Mouse (Mus musculus) forebrain, embryonic 10.5 days (tissue): Measurements from ENCODE around the gene Rex1bd. TPM values are rescaled to one million over a fixed set of nuclear protein-coding genes. Genes with fewer than 3 reads are reported as not detected.

Experiments used
- DNase-seq: peaks from one replicate; pipeline ENCODE4 v3.0.0-alpha.2; 2017; ENCODE audit warnings: low spot score; ENCODE audit errors: extremely low spot score
- H3K27ac ChIP-seq: fragments of 300-500 bp; sonication (generic); 2 replicates; pipeline ENCODE4 v1.5.1; 2016; ENCODE audit warnings: mild to moderate bottlenecking
- H3K27me3 ChIP-seq: fragments of 300-500 bp; sonication (generic); 2 replicates; pipeline ENCODE4 v1.6.1; 2016; ENCODE audit warnings: mild to moderate bottlenecking; ENCODE audit not compliant: poor library complexity, severe bottlenecking
- H3K36me3 ChIP-seq: fragments of 300-500 bp; sonication (generic); replicated peaks from 2 replicates; pipeline ENCODE4 v1.6.1; 2016; ENCODE audit warnings: mild to moderate bottlenecking, moderate library complexity
- H3K4me1 ChIP-seq: fragments of 300-500 bp; sonication (generic); 2 replicates; pipeline ENCODE4 v1.6.1; 2016
- H3K4me3 ChIP-seq: fragments of 300-500 bp; sonication (generic); 2 replicates; pipeline ENCODE4 v1.5.1; 2016; ENCODE audit warnings: mild to moderate bottlenecking, moderate library complexity
- H3K9me3 ChIP-seq: fragments of 300-500 bp; sonication (generic); 2 replicates; pipeline ENCODE4 v1.6.1; 2016; ENCODE audit warnings: mild to moderate bottlenecking, moderate library complexity
- WGBS: fragments of 180-500 bp; shearing (Covaris S2); methylation state at CpG from one replicate; pipeline ENCODE4 v1.1.7; 2016; 5-methylcytosine and 5-hydroxymethylcytosine counted together
- polyA plus RNA-seq: library from polyadenylated mRNA; unstranded; fragments of >200 nt; fragmentation: Nextera tagmentation; extraction: Ambion mirVana; gene quantifications from 2 replicates; pipeline ENCODE4 v1.2.1, GENCODE M21; 2016

The Rex1bd gene
- polyA plus RNA-seq, 1 experiment from 2014 or later, result 136 TPM

DNA sequence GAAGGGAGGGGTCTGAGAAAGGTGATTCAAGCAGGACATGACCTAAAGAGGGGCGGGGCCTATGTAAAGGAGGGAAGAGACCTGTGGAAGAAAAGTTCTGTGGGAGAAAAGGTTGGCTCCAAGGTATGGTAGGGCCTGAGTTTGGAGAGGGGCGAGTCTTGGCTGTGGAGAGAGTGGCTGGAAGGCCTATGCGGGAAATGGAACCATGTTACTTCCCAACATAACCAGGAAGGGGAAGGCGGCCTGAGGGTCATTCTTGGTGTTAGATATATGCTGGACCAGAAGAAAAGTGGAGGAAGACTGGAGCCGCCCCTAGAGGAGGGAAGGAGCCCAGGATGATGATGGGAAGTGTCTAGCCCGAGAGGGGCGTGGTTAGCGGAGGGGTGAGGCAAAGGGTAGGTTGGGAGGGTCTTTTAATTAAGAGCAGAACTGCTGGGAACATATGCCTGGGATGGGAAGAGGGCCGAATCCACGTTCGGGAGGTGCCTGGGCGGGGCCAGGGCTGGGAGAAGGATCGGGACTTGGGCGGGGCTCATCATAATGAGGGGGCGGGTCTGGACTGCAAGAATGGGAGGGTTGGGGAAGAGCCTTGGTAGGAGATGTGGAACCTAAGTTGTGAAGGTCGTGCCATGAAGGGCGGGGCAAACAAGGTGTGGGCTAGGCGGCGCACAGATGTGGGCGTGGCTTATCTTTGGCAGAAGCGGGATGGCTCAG lies 29.1 kb downstream of the Rex1bd start:
- peaks cover 14% of the 10 kb centered on the region for H3K36me3 ChIP-seq
- no peaks in the 10 kb centered on the region for H3K9me3 ChIP-seq
- peak overlapping the region; percentile 94 for H3K4me3 ChIP-seq
- peaks cover 29% of the 10 kb centered on the region for H3K4me1 ChIP-seq
- H3K27me3 ChIP-seq, result peaks cover 47% of the 10 kb centered on the region
- H3K27ac ChIP-seq, result peak overlapping the region; percentile 92
- DNase-seq, result peak; percentile 59
- under 1% methylated on average over 21 of the region's 21 CpGs for WGBS

DNA sequence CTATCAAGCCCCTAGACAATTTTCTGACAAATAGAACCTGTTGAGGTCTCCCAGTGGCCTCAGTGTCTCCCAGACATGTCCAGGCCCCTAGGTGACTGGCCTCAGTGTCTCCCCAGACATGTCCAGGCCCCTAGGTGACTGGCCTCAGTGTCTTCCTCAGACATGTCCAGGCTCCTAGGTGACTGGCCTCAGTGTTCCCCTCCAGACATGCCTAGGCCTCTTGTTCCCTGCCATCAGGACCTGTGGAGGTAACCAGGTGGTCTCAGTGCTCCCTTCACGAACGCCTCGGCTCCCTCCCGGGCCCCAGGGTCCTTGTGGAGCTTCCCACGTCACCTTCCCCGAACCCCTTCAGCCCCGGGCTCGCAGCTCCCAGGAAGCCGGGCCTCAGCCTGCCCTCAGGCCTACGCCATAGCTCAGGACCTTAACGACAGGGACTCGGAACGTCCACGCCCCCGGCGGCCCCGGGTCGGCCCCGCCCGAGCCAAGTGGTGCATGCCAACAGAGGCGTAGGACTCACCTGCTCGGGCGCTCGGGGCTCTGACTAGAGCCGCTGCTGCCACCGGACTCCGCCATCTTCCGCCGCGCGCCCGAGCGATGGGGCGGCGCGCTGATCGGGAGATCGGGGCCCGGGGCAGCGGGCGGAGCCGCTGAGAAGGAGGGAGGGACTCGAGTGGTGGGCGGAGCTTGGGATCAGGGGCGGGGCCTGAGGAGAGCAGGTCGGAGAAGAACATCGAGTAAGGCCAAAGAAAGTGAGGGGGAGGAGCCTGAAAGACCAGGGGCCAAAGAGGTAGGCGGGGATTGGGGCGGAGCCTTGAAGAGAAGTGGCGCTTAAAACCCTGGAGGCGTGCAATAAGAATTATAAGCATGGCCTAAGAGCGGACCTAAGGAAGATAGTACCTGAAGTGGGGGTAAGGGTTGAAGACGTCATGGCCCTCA lies 30.0 kb downstream of the Rex1bd start, which contains the start of gene Klhl26:
Klhl26 (minus strand) TSS at position 636 of the 936 bp plus-strand sequence.
- peak; percentile 95 for DNase-seq
- Histone ChIP-seq H3K4me1 (peaks cover 29% of the 10 kb centered on the region), H3K36me3 (peaks cover 17% of the 10 kb centered on the region), H3K27me3 (peaks cover 39% of the 10 kb centered on the region), H3K27ac (peak within 1 kb of the TSS; percentile 92), H3K4me3 (peak within 1 kb of the TSS; percentile 94), H3K9me3 (no peaks in the 10 kb centered on the region)
- under 1% methylated on average over 53 of the region's 53 CpGs for WGBS

DNA sequence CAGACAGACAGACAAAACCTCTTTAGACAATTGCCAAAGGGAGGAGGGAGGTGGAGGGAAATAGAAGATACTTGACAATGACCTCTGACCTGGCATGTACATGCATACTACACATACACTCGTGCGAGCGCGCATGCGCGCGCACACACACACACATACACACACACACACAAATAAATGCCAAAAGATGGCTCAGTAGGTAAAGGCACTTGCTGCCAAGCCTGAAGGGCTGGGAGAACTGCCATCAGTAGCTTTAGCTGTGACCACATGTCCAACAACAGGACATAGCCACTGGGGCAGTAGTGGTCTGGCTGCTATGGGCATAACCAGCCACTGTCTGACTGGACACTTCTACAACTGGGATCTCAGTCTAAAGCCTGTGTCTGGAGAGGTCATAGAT lies 34.7 kb downstream of the Rex1bd start:
- WGBS, result over 99% methylated on average over 7 of the region's 7 CpGs
- Histone ChIP-seq H3K4me1 (peaks cover 42% of the 10 kb centered on the region), H3K9me3 (no peaks in the 10 kb centered on the region), H3K36me3 (peaks cover 20% of the 10 kb centered on the region), H3K27ac (no peak overlapping the region), H3K4me3 (no peak overlapping the region), H3K27me3 (no peaks in the 10 kb centered on the region)
- DNase-seq, result no peak

DNA sequence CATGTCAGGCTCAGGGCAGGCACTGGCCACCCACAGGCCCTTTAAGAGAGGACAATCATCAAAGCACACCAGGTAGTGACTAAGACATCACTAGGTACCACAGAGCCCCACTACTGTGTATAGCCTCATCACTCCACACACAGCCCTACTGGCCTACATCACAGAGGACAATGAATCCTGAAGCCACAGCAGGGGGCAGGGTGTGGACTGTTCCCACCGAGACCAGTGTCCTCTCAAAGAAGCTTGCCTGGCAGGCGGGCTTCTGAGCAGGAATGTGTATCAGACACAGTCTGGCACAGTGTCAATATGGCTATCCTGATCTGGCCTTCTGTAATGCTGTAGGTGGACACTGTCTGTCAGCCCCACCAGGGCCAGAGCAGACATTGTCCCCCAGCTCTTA lies 36.6 kb downstream of the Rex1bd start:
- 77% methylated on average over 2 of the region's 2 CpGs for WGBS

DNA sequence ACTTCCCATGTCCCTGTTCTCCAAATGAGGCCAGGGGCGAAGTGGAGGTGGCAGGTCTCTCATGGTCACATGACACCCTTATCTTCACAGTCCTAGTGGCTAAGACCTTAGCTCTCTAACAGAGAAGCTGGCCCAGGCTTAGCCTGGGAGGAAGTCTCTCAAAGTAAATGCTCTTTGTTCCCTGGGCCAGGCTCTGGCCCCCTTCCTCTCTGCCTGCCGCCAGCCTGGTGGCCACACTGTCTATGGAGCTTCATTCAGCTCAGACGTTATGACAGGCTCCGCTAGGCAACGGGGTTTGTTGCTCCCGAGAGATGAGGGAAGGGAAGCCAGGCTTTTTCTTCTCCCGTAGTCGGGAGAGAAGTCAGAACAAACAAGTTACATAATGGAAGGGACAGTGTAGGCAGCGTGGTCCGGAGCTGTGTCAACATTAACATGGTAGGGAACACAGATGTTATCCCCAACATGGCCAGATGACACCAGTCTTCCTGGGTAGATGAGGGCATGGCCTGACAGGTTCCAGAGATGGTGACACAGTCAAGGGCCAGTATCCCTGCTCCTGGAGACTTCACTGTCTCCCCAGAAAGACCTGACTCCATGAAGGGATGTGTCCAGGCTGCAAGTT lies 37.1 kb downstream of the Rex1bd start:
- DNase-seq, result no peak
- Histone ChIP-seq H3K4me3 (no peak overlapping the region), H3K9me3 (no peaks in the 10 kb centered on the region), H3K36me3 (peaks cover 24% of the 10 kb centered on the region), H3K27me3 (no peaks in the 10 kb centered on the region), H3K27ac (no peak overlapping the region; the same call in 1 of the 2 replicates), H3K4me1 (peaks cover 36% of the 10 kb centered on the region)
- WGBS, result 72% methylated on average over 10 of the region's 10 CpGs

More for the DNA sequence above, 36.6 kb downstream of the Rex1bd start:
- Histone ChIP-seq H3K9me3 (no peaks in the 10 kb centered on the region), H3K4me3 (no peak overlapping the region), H3K4me1 (peaks cover 36% of the 10 kb centered on the region), H3K27me3 (no peaks in the 10 kb centered on the region), H3K36me3 (peaks cover 26% of the 10 kb centered on the region), H3K27ac (no peak overlapping the region)
- no peak for DNase-seq

DNA sequence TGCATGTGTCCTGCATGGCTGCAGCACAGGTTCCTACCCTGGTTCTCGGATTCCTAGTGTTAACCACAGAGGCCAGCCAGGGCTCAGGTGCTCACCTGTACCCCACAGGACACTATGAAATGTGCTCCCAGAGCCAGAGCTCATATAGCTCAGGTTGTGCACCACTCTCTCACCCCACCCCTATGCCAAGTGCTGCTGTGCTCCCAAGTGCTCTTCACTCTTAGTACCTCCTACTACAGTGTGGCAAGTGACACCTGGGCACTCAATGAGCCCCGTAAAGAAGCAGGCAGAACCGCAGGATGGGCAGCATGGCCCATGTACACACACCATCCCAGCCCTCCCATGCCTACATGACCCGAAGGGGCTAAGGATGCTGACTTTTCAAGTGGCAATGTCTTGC lies 37.8 kb downstream of the Rex1bd start:
- no peaks in the 10 kb centered on the region for H3K27me3 ChIP-seq
- H3K36me3 ChIP-seq, result peaks cover 20% of the 10 kb centered on the region
- no peak overlapping the region for H3K27ac ChIP-seq
- WGBS, result 92% methylated on average over 4 of the region's 4 CpGs
- no peak for DNase-seq
- no peak overlapping the region for H3K4me3 ChIP-seq
- no peaks in the 10 kb centered on the region for H3K9me3 ChIP-seq
- peaks cover 37% of the 10 kb centered on the region for H3K4me1 ChIP-seq

DNA sequence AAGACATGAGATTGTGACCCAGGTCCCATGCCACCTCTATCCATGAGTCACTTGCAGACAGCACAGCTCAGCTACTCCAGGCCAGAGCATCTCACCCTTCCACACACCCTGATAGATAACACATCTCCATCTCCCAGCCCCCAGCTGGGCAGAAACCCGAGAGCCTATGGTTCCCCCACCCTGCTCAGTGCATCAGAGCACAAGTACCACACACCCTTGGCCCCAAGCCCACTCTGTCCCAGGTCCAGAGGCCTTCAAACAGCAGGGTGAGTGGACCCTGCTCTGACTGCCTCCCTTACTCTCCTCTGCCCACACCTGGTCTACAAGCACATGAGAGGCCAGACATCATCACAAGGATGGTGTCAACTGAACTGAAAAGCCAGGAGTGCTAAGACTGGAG lies 38.6 kb downstream of the Rex1bd start:
- Histone ChIP-seq H3K9me3 (no peaks in the 10 kb centered on the region), H3K36me3 (peaks cover 20% of the 10 kb centered on the region), H3K4me3 (no peak overlapping the region), H3K27ac (no peak overlapping the region), H3K27me3 (no peaks in the 10 kb centered on the region), H3K4me1 (peaks cover 44% of the 10 kb centered on the region)
- no peak for DNase-seq
- 67% methylated on average over 1 of the region's 1 CpGs for WGBS

DNA sequence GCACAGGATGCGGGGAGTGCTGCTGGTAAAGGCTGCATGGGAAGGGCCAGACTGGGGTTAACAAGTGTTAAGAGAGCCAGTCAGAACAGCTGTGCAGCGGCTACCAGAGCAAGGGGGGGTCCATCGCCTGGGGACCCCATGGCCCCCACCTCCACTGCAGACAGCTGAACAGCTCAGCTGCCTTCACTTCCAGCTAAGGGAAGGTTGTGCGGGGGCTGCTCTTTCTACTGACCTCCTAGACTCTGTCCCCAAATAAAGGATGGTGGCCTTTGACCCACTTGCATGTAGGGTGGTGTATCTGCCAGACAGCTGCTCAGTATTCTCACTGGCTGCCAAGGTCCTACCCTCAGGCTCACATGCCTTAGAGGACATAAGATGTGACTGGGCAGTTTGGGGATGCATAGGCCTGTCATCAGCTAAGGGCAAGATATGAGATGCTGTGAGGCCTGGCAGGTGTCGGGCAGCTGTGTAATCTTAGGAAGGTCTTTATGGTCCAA lies 39.3 kb downstream of the Rex1bd start:
- Histone ChIP-seq H3K36me3 (peaks cover 14% of the 10 kb centered on the region), H3K27ac (peak overlapping the region; percentile 31), H3K4me1 (peaks cover 44% of the 10 kb centered on the region), H3K27me3 (no peaks in the 10 kb centered on the region), H3K4me3 (no peak overlapping the region), H3K9me3 (no peaks in the 10 kb centered on the region)
- DNase-seq, result no peak
- 75% methylated on average over 5 of the region's 5 CpGs for WGBS

DNA sequence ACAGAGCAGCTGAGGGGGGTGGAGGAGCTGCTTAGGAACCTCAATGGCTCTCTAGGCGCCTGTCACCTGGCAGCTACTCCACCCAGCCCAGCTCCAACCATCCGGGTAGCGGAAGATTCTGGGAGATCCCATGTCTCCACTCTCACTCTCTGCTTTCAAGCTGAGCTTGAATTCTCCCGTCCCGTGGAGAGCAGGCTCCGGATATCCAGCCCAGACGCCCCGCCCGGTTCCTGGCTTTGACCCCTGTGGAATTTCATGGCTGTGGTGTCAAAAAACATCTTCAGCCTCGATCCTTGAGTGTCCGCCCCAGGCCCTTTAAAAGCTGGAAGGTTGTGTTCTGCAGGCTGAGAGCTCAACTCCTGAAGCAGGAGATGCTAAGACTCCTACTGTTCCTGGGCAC lies 39.8 kb downstream of the Rex1bd start:
- no peaks in the 10 kb centered on the region for H3K27me3 ChIP-seq
- H3K27ac ChIP-seq, result peak overlapping the region; percentile 31
- no peak overlapping the region for H3K4me3 ChIP-seq
- H3K36me3 ChIP-seq, result peaks cover 13% of the 10 kb centered on the region
- H3K9me3 ChIP-seq, result no peaks in the 10 kb centered on the region
- peaks cover 46% of the 10 kb centered on the region for H3K4me1 ChIP-seq
- 70% methylated on average over 11 of the region's 11 CpGs for WGBS
- no peak for DNase-seq

DNA sequence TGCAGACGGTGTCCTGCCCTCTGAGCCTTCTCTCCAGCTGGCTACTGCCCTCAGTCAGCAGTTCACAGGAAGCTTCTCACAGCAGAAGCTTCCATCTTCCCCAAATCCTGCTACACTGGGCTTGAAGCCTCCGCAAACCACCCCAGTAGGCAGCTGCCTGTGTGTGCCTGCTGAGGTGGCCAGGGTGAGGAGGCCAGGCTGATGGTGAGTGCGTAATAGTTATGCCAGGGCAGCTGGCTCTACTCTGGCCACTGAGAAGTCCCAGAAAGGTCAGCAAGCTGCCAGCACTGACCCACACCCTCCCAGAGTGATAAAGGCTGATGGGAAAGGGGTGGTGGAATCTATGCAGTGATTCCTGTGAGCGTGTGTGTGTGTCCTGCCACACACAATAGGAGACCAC lies 40.2 kb downstream of the Rex1bd start:
- Histone ChIP-seq H3K4me1 (peaks cover 47% of the 10 kb centered on the region), H3K9me3 (no peaks in the 10 kb centered on the region), H3K27ac (0 out of 2 replicates have a peak overlapping the region, but pooled peaks have one; percentile 31), H3K4me3 (no peak overlapping the region), H3K36me3 (peaks cover 13% of the 10 kb centered on the region), H3K27me3 (no peaks in the 10 kb centered on the region)
- WGBS, result 85% methylated on average over 4 of the region's 4 CpGs
- DNase-seq, result no peak

DNA sequence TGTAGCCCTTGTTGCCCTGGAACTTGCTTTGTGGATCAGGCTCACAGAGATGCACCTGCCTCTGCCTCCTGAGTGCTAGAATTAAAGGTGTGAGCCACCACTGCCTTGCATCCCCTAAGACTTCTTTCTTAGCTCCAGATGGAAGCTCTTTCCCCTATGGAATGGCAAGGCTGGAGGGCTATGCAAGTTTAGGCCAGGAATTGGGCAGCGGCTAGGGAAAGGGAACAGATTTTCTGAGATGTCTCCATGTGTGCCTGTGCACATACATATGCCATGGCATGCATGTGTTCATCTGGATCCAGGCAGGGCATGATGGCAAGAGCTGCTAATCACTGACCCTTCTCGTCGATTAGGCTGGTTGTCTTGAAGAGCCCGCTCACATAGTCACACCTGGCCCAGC lies 40.9 kb downstream of the Rex1bd start:
- H3K27me3 ChIP-seq, result no peaks in the 10 kb centered on the region
- H3K4me1 ChIP-seq, result peaks cover 51% of the 10 kb centered on the region
- DNase-seq, result no peak
- H3K36me3 ChIP-seq, result peaks cover 12% of the 10 kb centered on the region
- no peak overlapping the region for H3K4me3 ChIP-seq
- H3K27ac ChIP-seq, result no peak overlapping the region
- H3K9me3 ChIP-seq, result no peaks in the 10 kb centered on the region
- WGBS, result 96% methylated on average over 4 of the region's 4 CpGs

DNA sequence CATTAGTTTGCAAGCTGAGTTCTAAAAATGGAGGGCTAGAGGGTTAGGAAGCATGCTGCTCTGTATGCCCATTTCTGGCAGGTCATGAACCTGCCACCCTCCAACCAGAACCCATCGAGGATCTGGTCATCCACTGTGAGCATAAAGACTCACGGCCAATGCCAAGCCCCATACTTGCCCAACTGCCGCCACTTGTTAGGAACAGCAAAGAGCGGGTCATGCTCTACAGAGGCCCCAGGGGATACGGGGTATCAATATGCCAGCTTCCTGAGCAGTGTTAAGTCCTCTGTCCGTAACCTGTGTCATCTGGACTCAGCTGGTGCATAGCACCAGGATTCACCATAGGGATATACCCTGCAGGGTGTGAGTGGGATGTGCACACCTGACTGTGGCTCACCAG lies 42.4 kb downstream of the Rex1bd start:
- Histone ChIP-seq H3K27me3 (no peaks in the 10 kb centered on the region), H3K9me3 (no peaks in the 10 kb centered on the region; the same call in 1 of the 2 replicates), H3K4me1 (peaks cover 48% of the 10 kb centered on the region), H3K36me3 (peaks cover 22% of the 10 kb centered on the region), H3K4me3 (no peak overlapping the region), H3K27ac (no peak overlapping the region)
- 92% methylated on average over 6 of the region's 6 CpGs for WGBS
- DNase-seq, result no peak
